ENCODE assay signal across 8 mouse cellular contexts in the genomic region with DNA sequence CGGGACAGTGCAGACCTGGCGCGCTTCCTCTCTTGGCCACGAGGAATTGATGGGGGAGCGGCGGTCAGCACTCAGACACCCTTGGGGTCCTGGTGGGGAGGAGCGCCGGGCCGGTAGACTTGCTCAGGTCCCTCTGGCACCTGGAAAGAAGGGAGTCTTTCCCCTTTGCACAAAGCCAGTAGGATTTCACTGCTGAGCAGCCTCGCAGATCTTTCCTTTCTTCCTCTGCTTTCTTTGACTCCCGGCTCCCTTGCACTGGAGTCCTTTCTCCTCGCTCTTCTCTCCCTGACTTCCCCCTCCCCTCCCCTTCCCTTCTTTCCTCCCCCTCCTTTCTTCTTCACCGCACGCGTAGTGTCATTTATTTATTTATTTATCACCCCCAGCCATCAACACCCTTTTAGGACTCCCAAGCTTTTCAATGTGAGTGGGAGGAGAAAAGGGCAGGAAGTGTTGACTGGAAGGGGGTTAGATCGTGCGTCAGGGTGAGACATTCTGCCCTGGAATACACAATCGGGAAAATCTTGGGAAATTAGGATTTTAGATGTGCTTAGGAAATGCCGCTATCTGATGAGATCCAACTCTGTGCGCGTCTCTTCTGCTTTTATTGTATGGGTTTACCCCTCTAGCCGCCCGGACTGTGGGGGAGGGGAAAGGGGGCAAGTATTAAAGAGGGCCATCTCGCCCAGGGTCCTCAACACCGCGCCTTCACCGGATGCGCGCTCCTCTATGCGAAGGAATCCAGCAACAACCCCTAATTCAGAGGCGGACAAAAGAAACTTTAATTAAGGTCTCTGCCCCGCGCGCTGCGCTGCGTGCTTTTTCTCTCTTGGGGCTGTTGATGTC. TPM values are rescaled to one million over a fixed set of nuclear protein-coding genes. Genes with fewer than 3 reads are reported as not detected.
DNase-seq lines count a peak whose midpoint lies in the region; ATAC-seq lines count a peak whose summit lies in the region.

No protein-coding gene starts in this region.

- H3K27ac ChIP-seq in hindbrain, embryonic 10.5 days = peak overlapping the region; percentile 99
- H3K27ac ChIP-seq in liver, embryonic 15.5 days (replicated peaks) = no peak overlapping the region

- H3K4me3 ChIP-seq in hindbrain, embryonic 10.5 days = peak overlapping the region; percentile 89
- 0 out of 2 replicates have a peak overlapping the region, but pooled peaks have one; percentile 8 for H3K4me3 ChIP-seq in liver, embryonic 15.5 days (replicated peaks)

- under 1% methylated on average over 36 of the region's 36 CpGs for WGBS in hindbrain, embryonic 10.5 days
- under 1% methylated on average over 36 of the region's 36 CpGs for WGBS in liver, embryonic 15.5 days (ENCODE audit: insufficient replicate concordance)

- H3K4me1 ChIP-seq in hindbrain, embryonic 10.5 days (replicated peaks) = peaks cover 26% of the 10 kb centered on the region
- H3K4me1 ChIP-seq in liver, embryonic 15.5 days (replicated peaks) = no peaks in the 10 kb centered on the region

- DNase-seq in ovary, postnatal 36 days (ENCODE audit: low spot score) = peak; percentile 19
- no peak for DNase-seq in ovary, postnatal 10 days (ENCODE audit: low spot score)
- peak; percentile 83 for DNase-seq in embryo, embryonic 9.5 days (ENCODE audit: extremely low spot score)
- peak; percentile 78 for DNase-seq in hindbrain, embryonic 10.5 days (ENCODE audit: low spot score)
- peak; percentile 64 for DNase-seq in testis, postnatal 10 days (ENCODE audit: low spot score)
- DNase-seq in right cerebral cortex, adult 18-20 months = no peak

- no peaks in the 10 kb centered on the region for H3K27me3 ChIP-seq in hindbrain, embryonic 10.5 days (ENCODE audit: insufficient read depth, poor library complexity, severe bottlenecking)
- H3K27me3 ChIP-seq in liver, embryonic 15.5 days = peaks cover 67% of the 10 kb centered on the region

- H3K9ac ChIP-seq in liver, embryonic 15.5 days = no peak overlapping the region

- no peak for ATAC-seq in liver, embryonic 15.5 days (ENCODE audit: insufficient read depth)
- no peak for ATAC-seq in megakaryocyte-erythroid progenitor cell, adult 5-6 weeks (replicated peaks; ENCODE audit: low FRiP score, low TSS enrichment, poor library complexity, severe bottlenecking)

- H3K4me2 ChIP-seq in liver, embryonic 15.5 days = peak overlapping the region; percentile 48

- no peaks in the 10 kb centered on the region for H3K36me3 ChIP-seq in hindbrain, embryonic 10.5 days
- H3K36me3 ChIP-seq in liver, embryonic 15.5 days (replicated peaks) = no peaks in the 10 kb centered on the region

- no peaks in the 10 kb centered on the region for H3K9me3 ChIP-seq in hindbrain, embryonic 10.5 days
- no peaks in the 10 kb centered on the region for H3K9me3 ChIP-seq in liver, embryonic 15.5 days (replicated peaks)

RNA-seq across cellular contexts. Expression of a gene that starts 1.0 kb away (rescaled TPM):
- 12.8 and 14.2 TPM in 2 replicates for polyA plus RNA-seq in hindbrain, embryonic 10.5 days (2016; fragmentation: Nextera tagmentation; extraction: Ambion mirVana)
- polyA plus RNA-seq in liver, embryonic 15.5 days (2015; fragmentation: Nextera tagmentation; extraction: Ambion mirVana) = 0.13 and 0.21 TPM in 2 replicates
- 1.0 TPM in 1 of 2 replicates, not detected in the other for total RNA-seq in megakaryocyte-erythroid progenitor cell, adult 5-6 weeks (2014; fragmentation: Nextera tagmentation)
- total RNA-seq in megakaryocyte-erythroid progenitor cell, adult 5-6 weeks (2017) = 0.57 and 0.99 TPM in 2 replicates

Comparison
In these comparisons a context has a peak if more than half of its experiments do, and no peak if none do; other contexts are left out.
1. DNase-seq: peak in ovary, postnatal 36 days (single experiment), embryo, embryonic 9.5 days (single experiment), hindbrain, embryonic 10.5 days (single experiment) and testis, postnatal 10 days (single experiment); none in ovary, postnatal 10 days (single experiment) and right cerebral cortex, adult 18-20 months (single experiment).
2. RNA of a gene that starts 1.0 kb away (polyA plus RNA-seq): 12.8 to 14.2 TPM in hindbrain, embryonic 10.5 days; 0.13 to 0.21 TPM in liver, embryonic 15.5 days; every median in the first group is over 10 times any median in the second.